Mouse (Mus musculus) heart, embryonic 15.5 days (tissue): ENCODE data around the gene 1700022I11Rik. TPM values are rescaled to one million over a fixed set of nuclear protein-coding genes. Genes with fewer than 3 reads are reported as not detected.

ENCODE experiments used
- ATAC-seq: fragments of 200-750 bp; cut with Nextera tagmentation; replicated peaks from 2 replicates; pipeline ENCODE4 v1.8.0; 2017; ENCODE audit warnings: low read depth, moderate TSS enrichment; ENCODE audit not compliant: insufficient number of reproducible peaks, insufficient read depth, low FRiP score
- H3K27ac ChIP-seq: fragments of 300-500 bp; sonication (generic); 2 replicates; pipeline ENCODE4 v1.5.1; 2015; ENCODE audit warnings: mild to moderate bottlenecking, inconsistent platforms
- H3K27me3 ChIP-seq: fragments of 300-500 bp; sonication (generic); 2 replicates; pipeline ENCODE4 v1.6.1; 2015; ENCODE audit warnings: inconsistent platforms
- H3K36me3 ChIP-seq: fragments of 300-500 bp; sonication (generic); 2 replicates; pipeline ENCODE4 v1.6.1; 2015; ENCODE audit warnings: mild to moderate bottlenecking, inconsistent platforms
- H3K4me1 ChIP-seq: fragments of 300-500 bp; sonication (generic); replicated peaks from 2 replicates; pipeline ENCODE4 v1.6.1; 2015; ENCODE audit warnings: inconsistent platforms
- H3K4me2 ChIP-seq: fragments of 300-500 bp; sonication (generic); 2 replicates; pipeline ENCODE4 v1.6.1; 2015; ENCODE audit warnings: inconsistent platforms, mild to moderate bottlenecking, moderate library complexity
- H3K4me3 ChIP-seq: fragments of 300-500 bp; sonication (generic); 2 replicates; pipeline ENCODE4 v1.5.1; 2015; ENCODE audit warnings: mild to moderate bottlenecking, inconsistent platforms
- H3K9ac ChIP-seq: fragments of 300-500 bp; sonication (generic); 2 replicates; pipeline ENCODE4 v1.6.1; 2015; ENCODE audit warnings: mild to moderate bottlenecking, inconsistent platforms
- H3K9me3 ChIP-seq: fragments of 300-500 bp; sonication (generic); replicated peaks from 2 replicates; pipeline ENCODE4 v1.6.1; 2016; ENCODE audit warnings: inconsistent platforms
- WGBS: fragments of 180-500 bp; shearing (Covaris S2); methylation state at CpG from one replicate; pipeline ENCODE4 v1.1.7; 2015; ENCODE audit warnings: mixed read lengths; 5-methylcytosine and 5-hydroxymethylcytosine counted together
- polyA plus RNA-seq: library from polyadenylated mRNA; unstranded; fragments of >200 nt; fragmentation: Nextera tagmentation; extraction: Ambion mirVana; gene quantifications from 2 replicates; pipeline ENCODE4 v1.2.1, GENCODE M21; 2015

Gene 1700022I11Rik
- polyA plus RNA-seq, 1 experiment from 2014 or later: 0.18 TPM

DNA sequence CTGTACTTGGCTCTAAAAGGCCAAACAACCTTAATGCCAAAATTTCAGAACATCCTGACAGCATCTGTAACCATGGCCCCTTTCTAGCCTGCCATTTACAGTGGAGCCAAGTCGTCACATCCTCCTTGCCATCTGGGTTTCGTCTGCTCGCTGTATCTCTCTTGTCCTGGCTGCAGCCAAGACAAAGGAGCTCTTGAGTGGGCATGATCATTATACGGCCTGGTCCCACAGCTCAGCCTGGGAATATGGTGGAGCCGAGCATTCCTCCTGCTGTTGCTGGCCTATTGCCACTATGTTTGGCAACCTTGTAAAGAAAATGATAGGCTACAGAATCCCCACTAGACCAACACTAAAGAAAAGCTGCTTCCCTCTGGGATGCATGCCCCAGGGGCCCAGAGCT lies 26.1 kb upstream of the 1700022I11Rik start:
- Histone ChIP-seq H3K4me1 (no peaks in the 10 kb centered on the region), H3K27me3 (peaks cover 41% of the 10 kb centered on the region), H3K4me2 (no peak overlapping the region), H3K36me3 (no peaks in the 10 kb centered on the region), H3K9me3 (no peaks in the 10 kb centered on the region), H3K4me3 (no peak overlapping the region), H3K27ac (no peak overlapping the region), H3K9ac (no peak overlapping the region)
- 47% methylated on average over 5 of the region's 5 CpGs for WGBS
- no peak for ATAC-seq

DNA sequence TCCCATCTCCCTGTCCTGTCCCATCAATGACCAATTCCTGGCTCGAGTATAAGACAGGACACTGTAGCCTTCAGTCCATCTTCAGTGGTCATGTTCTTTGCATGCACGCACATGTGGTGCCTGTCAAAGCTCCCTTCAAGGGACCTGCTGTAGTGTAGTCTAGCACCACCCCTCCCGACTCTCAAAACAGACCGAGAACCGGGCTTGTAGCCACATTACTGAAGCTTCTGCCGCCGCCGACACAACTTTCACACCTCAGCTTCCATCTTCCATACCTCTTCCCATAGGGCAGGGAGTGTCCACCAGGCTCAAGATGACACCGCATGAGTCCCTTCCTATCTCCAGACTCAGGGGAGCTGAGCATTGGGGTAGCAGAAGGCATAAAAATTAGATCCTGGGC lies 25.2 kb upstream of the 1700022I11Rik start:
- WGBS: 79% methylated on average over 9 of the region's 9 CpGs
- H3K4me3 ChIP-seq: no peak overlapping the region
- no peak for ATAC-seq
- no peak overlapping the region for H3K4me2 ChIP-seq
- H3K27ac ChIP-seq: no peak overlapping the region
- H3K9ac ChIP-seq: no peak overlapping the region
- H3K9me3 ChIP-seq: no peaks in the 10 kb centered on the region
- peaks cover 3% of the 10 kb centered on the region for H3K4me1 ChIP-seq
- H3K36me3 ChIP-seq: no peaks in the 10 kb centered on the region
- peaks cover 34% of the 10 kb centered on the region for H3K27me3 ChIP-seq

DNA sequence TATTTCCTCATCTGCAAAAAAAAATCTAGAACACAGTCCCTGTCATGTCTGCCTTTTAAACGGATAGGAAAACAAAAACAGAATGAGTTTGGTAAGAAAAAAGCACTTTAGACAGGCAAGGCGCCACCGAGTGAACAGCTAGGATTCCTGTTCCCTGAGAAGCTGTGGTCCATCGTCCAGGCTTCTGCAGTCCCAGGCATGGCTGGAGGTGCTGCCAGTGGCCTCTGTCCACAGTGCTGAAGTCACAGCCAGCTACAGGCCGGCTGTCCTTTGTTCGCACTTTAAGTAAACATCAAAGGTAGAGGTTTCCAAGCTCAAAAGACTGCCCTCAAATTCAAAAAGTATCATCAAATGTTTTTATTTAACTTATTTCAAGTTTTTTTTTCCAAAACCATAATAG lies 24.4 kb upstream of the 1700022I11Rik start:
- Histone ChIP-seq H3K4me2 (no peak overlapping the region), H3K36me3 (no peaks in the 10 kb centered on the region), H3K9me3 (no peaks in the 10 kb centered on the region), H3K4me1 (peaks cover 5% of the 10 kb centered on the region), H3K4me3 (no peak overlapping the region), H3K27me3 (peaks cover 26% of the 10 kb centered on the region), H3K27ac (no peak overlapping the region), H3K9ac (no peak overlapping the region)
- ATAC-seq: no peak
- 5% methylated on average over 6 of the region's 6 CpGs for WGBS

DNA sequence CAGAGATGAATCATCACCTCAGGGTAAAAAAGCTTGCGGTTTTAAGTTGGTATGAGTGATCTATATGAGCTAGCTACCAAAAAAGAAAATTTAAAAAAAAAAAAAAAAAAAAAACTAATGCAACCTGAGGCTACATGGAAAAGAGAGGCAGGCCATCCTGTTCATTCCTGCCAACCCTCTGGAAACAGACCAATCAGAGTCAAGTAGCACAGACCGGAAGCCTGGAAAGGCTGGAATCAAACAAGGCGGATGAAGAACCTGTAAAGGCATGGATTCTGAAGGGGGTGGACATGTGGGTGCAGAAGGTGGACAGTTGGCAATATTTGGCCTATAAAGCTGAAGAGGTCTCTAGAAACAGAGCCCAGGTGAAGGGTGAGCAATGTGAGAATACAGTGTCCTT lies 24.0 kb upstream of the 1700022I11Rik start:
- no peak for ATAC-seq
- Histone ChIP-seq H3K27ac (no peak overlapping the region), H3K9ac (no peak overlapping the region), H3K4me3 (no peak overlapping the region), H3K9me3 (no peaks in the 10 kb centered on the region), H3K27me3 (peaks cover 24% of the 10 kb centered on the region), H3K4me2 (no peak overlapping the region), H3K36me3 (no peaks in the 10 kb centered on the region), H3K4me1 (peaks cover 8% of the 10 kb centered on the region)
- 90% methylated on average over 3 of the region's 3 CpGs for WGBS

DNA sequence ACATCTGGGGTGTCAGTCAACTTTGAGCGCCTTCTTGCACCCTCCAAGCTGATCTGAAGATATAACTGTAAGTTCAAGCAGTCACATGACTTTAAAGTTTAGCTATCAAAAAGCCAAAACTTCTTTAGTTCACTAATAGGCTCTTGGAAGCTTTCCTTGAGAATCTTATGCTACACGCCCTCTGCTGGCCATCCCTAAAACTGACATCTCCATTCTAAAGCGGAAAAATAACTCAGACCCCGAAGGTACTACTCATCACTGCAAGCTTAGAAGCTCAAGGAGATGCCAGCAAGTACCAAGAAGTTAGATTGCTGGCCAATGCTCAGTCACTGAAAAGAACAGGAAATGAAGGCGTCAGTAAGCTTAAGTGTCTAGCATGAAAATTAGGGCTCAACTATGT lies 23.5 kb upstream of the 1700022I11Rik start:
- no peak overlapping the region for H3K4me2 ChIP-seq
- H3K9me3 ChIP-seq: no peaks in the 10 kb centered on the region
- H3K4me3 ChIP-seq: no peak overlapping the region
- no peak for ATAC-seq
- WGBS: 5% methylated on average over 5 of the region's 5 CpGs
- H3K4me1 ChIP-seq: peaks cover 13% of the 10 kb centered on the region
- no peak overlapping the region for H3K9ac ChIP-seq
- peaks cover 21% of the 10 kb centered on the region for H3K27me3 ChIP-seq
- H3K36me3 ChIP-seq: no peaks in the 10 kb centered on the region
- H3K27ac ChIP-seq: no peak overlapping the region

DNA sequence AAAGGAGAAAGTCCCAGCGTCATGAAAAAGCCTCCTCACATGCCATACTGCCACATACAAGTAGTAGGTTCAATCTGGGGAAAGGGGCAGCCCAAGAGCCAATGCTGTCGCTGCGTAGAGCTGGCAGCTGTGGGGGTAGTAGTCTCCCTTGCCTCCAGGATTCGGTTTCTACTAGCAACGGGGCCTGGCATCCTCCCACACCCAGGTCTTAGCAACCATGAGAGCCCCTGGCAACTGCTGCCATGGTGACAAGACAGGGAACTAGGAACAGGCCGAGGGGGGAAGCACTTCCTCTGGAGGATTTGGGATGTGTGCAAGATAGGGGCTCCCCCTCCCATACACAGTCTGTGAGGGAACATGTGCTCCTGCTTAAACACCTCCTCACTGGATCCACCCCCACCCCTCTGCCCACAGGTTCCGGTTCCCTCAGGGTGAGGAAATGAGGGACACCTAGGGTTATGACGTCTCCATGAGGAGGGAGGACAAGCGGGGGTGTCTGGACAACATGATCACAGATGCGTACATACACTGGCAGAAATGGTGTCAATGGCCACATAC lies 22.6 kb upstream of the 1700022I11Rik start:
- no peak for ATAC-seq
- WGBS: 56% methylated on average over 10 of the region's 10 CpGs
- no peak overlapping the region for H3K4me3 ChIP-seq
- H3K27ac ChIP-seq: no peak overlapping the region
- no peak overlapping the region for H3K9ac ChIP-seq
- H3K4me1 ChIP-seq: peaks cover 22% of the 10 kb centered on the region
- H3K4me2 ChIP-seq: no peak overlapping the region
- peaks cover 17% of the 10 kb centered on the region for H3K27me3 ChIP-seq
- no peaks in the 10 kb centered on the region for H3K36me3 ChIP-seq
- no peaks in the 10 kb centered on the region for H3K9me3 ChIP-seq

DNA sequence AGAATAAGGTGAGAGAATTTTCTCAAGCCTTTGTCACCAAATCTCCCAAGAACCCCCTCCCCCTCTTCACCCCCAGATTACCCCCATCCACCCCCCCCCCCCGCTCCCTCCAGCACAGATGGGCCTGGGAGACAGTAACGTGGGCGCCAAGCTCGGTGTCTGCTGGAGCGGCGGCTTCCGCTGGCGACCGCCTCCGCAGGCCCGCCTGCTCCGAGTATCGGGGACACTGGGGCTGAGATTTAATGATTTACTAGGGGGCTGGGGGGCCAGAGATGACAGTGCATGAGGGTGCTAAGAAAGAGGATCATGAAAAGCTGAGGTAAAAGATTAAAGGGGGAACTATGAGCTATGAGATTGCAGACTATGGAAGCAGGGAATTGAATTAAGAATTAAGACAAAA lies 20.9 kb upstream of the 1700022I11Rik start:
- ATAC-seq: no peak
- Histone ChIP-seq H3K4me3 (no peak overlapping the region), H3K9me3 (no peaks in the 10 kb centered on the region), H3K36me3 (no peaks in the 10 kb centered on the region), H3K9ac (no peak overlapping the region), H3K4me2 (peak overlapping the region; percentile 81; the same call in 1 of the 2 replicates), H3K27ac (no peak overlapping the region), H3K27me3 (peaks cover 16% of the 10 kb centered on the region), H3K4me1 (peaks cover 37% of the 10 kb centered on the region)
- 45% methylated on average over 13 of the region's 13 CpGs for WGBS

DNA sequence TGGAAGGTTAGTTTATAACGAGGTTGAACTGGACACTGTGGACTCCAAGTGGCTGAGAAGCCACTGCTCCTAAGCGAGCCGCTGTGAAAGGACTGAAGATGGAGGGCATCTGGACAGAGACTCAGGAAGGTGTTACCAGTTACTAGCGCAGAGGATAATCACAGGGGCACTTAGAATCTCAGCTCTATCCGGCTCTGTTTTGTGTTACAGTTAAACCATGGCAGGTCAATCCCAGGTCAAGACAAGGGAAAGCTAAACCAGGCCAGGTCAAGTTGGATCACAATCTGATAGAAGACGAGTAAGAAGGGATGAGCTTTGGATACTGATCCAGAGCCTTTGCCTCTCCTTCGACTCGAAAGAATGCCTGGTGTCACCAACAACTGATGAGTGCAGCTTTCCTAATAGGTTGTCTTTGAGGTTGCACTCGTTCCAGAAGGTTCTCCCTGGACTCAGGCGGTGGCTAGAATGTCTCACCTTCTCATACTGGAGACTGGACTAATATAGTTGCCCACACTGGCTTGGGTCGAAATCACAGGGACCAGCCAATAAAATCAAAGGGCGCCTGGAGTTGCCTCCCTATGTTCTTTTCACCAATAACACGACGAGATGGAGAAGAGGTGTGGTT lies 20.2 kb upstream of the 1700022I11Rik start:
- ATAC-seq: no peak
- H3K9me3 ChIP-seq: no peaks in the 10 kb centered on the region
- H3K4me2 ChIP-seq: peak overlapping the region; percentile 81
- H3K9ac ChIP-seq: peak overlapping the region; percentile 39
- peaks cover 41% of the 10 kb centered on the region for H3K4me1 ChIP-seq
- peak overlapping the region; percentile 90 for H3K4me3 ChIP-seq
- 7% methylated on average over 14 of the region's 14 CpGs for WGBS
- peak overlapping the region; percentile 46; the same call in 1 of the 2 replicates for H3K27ac ChIP-seq
- H3K36me3 ChIP-seq: no peaks in the 10 kb centered on the region
- H3K27me3 ChIP-seq: peaks cover 13% of the 10 kb centered on the region

DNA sequence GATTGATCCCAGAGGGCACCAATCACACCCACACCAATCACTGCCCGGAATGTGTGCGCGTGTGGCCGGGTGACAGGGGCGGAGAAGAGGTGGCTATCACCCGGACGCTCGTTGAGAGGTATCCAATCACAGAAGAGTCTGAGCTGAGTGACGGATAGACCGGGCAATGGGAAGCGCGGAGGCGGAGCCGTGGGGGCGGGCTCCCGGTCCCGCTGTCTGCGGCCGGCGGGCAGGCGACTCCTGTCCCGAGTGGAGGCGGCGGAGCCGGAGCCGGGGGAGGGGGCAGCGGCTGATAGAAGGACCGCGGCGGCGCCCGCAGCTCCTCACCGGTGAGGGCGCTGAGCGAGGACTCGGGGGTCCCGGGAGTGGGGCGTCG lies 19.7 kb upstream of the 1700022I11Rik start, which contains the start of gene Dnajb5:
Gene Dnajb5 (plus strand): TSS at position 139 of the 376 bp plus-strand sequence.
- no peaks in the 10 kb centered on the region for H3K9me3 ChIP-seq
- peak; percentile 91 for ATAC-seq
- peaks cover 13% of the 10 kb centered on the region for H3K27me3 ChIP-seq
- no peaks in the 10 kb centered on the region for H3K36me3 ChIP-seq
- H3K4me3 ChIP-seq: peak within 1 kb of the TSS; percentile 90
- peak within 1 kb of the TSS; percentile 98 for H3K27ac ChIP-seq
- peak within 1 kb of the TSS; percentile 81 for H3K4me2 ChIP-seq
- H3K4me1 ChIP-seq: peaks cover 44% of the 10 kb centered on the region
- WGBS: under 1% methylated on average over 38 of the region's 39 CpGs
- peak within 1 kb of the TSS; percentile 97 for H3K9ac ChIP-seq

DNA sequence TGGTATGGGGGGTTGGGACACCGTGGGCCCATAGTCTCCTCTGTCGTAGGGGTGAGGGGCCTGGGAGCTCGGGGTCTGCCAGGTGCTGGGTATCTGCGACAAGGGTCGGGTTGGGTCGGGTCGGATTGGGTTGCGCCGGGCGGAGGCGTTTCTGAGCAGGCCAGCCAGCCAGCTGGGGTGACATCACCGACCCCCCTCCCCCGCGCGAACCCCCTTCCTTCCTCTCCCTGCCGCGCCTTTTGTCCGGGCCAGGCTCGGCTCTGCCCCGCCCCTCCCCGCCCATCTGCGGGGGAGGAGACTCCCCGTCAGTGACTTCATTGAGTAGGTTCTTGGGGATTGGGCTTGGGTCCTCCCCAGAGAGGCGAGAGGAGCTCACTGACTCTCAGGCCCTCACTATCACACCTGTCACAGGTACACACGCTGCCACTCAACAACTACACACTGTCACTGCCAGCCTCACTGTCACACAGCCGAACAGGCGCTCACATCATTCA lies 19.3 kb upstream of the 1700022I11Rik start:
- H3K9ac ChIP-seq: peak overlapping the region; percentile 97
- H3K4me3 ChIP-seq: peak overlapping the region; percentile 90
- H3K27ac ChIP-seq: peak overlapping the region; percentile 98
- H3K9me3 ChIP-seq: no peaks in the 10 kb centered on the region
- H3K4me2 ChIP-seq: peak overlapping the region; percentile 81
- peaks cover 47% of the 10 kb centered on the region for H3K4me1 ChIP-seq
- H3K27me3 ChIP-seq: peaks cover 13% of the 10 kb centered on the region
- WGBS: 1% methylated on average over 23 of the region's 27 CpGs
- H3K36me3 ChIP-seq: no peaks in the 10 kb centered on the region
- peak; percentile 67 for ATAC-seq

DNA sequence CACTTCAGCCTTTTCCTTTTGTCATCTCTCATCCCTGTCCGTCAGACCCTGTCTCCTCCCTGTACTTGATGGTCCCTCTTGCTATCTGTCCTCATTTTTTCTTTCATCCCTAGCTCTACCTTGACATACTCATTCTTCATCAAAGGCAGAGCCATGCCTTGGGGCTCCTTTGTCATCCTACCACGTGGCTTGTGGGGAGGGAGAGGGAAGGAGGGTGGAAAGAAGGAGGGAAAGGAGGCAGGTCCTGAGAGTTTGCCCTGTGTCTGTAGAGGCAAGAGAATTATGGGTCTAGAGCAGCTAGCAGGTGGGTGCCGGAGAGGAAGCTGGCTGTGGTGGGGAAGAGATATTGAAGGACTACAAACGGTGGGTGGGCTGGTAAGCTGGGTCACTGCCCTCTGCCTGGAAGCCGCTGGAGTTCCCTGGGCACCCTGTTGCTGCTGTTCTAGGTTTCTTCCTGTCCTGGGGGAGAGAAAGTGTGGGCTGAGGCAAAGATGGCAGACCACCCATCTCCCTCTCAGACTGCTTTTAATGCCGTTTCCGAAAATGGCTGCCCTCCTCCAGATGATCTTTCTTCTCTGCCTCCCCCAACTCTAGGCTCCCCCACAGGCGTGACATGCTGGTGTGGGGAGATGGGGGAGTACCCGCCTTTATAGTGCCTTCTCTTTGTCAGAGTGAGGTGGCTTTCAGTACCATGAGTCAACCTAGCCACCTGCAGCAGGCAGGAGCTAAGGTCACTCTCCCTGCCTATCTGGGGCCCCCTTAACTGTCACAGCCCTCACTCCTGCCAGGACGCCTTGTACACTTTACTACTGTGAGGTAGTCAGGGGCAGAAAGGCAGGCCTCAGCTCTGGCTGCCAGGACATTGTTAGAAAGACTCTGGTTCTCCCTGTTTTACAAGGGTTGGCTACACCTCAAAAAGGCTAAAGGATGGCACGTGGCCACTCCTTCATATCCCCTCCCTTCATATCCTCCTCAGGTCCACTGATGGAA lies 17.9 kb upstream of the 1700022I11Rik start:
- H3K9ac ChIP-seq: peak overlapping the region; percentile 21
- H3K27ac ChIP-seq: peak overlapping the region; percentile 98
- H3K9me3 ChIP-seq: no peaks in the 10 kb centered on the region
- H3K4me1 ChIP-seq: peaks cover 47% of the 10 kb centered on the region
- H3K4me2 ChIP-seq: peak overlapping the region; percentile 81
- ATAC-seq: no peak
- peaks cover 13% of the 10 kb centered on the region for H3K27me3 ChIP-seq
- H3K36me3 ChIP-seq: peaks cover 3% of the 10 kb centered on the region; the same call in 1 of the 2 replicates
- peak overlapping the region; percentile 90 for H3K4me3 ChIP-seq
- WGBS: 53% methylated on average over 11 of the region's 11 CpGs
